Comparison of ENCODE assay signal across 8 mouse cellular contexts in genomic region chr2:120977926-120978692, GRCm38 (mm10). TPM values are rescaled to one million over a fixed set of nuclear protein-coding genes. Genes with fewer than 3 reads are reported as not detected.
DNase-seq lines count a peak whose midpoint lies in the region; ATAC-seq and TF ChIP-seq lines count a peak whose summit lies in the region.

No protein-coding gene starts in this region.

- no peaks in the 10 kb centered on the region for H3K27me3 ChIP-seq in heart, embryonic 11.5 days (ENCODE audit: control insufficient read depth, insufficient read depth, low read length)
- no peaks in the 10 kb centered on the region for H3K27me3 ChIP-seq in forebrain, postnatal 0 days (ENCODE audit: insufficient read depth, low read length)

- peak overlapping the region; percentile 97 for H3K4me2 ChIP-seq in heart, embryonic 11.5 days
- H3K4me2 ChIP-seq in forebrain, postnatal 0 days (ENCODE audit: low read depth): peak overlapping the region; percentile 63

- peak overlapping the region; percentile 79 for H3K4me3 ChIP-seq in heart, embryonic 11.5 days (ENCODE audit: low read depth, low read length)
- peak overlapping the region; percentile 68 for H3K4me3 ChIP-seq in forebrain, postnatal 0 days (ENCODE audit: low read depth, low read length)

- H3K9me3 ChIP-seq in heart, embryonic 11.5 days (replicated peaks; ENCODE audit: control insufficient read depth, low read length): no peaks in the 10 kb centered on the region
- no peaks in the 10 kb centered on the region for H3K9me3 ChIP-seq in forebrain, postnatal 0 days (ENCODE audit: low read length)

- H3K36me3 ChIP-seq in heart, embryonic 11.5 days (ENCODE audit: control insufficient read depth, insufficient read depth, low read length): no peaks in the 10 kb centered on the region
- 0 out of 2 replicates have a peak, but pooled peaks cover 13% of the 10 kb centered on the region for H3K36me3 ChIP-seq in forebrain, postnatal 0 days (ENCODE audit: insufficient read depth)

- WGBS in heart, embryonic 11.5 days (ENCODE audit: insufficient replicate concordance): 82% methylated on average over 8 of the region's 8 CpGs
- 79% methylated on average over 8 of the region's 8 CpGs for WGBS in forebrain, postnatal 0 days

- no peak for DNase-seq in heart, adult 8-10 months (ENCODE audit: low spot score)
- peak; percentile 34 for DNase-seq in CD4-positive helper T cell, adult 2 months (ENCODE audit: low read depth, low spot score)
- no peak for DNase-seq in forebrain, postnatal 0 days
- no peak for DNase-seq in layer of hippocampus, postnatal 10 days (ENCODE audit: low spot score in 2 of 2)
- no peak for DNase-seq in layer of hippocampus, adult 9-11 months

- no peaks in the 10 kb centered on the region for H3K4me1 ChIP-seq in heart, embryonic 11.5 days (ENCODE audit: control insufficient read depth, insufficient read depth, low read length)
- 0 out of 2 replicates have a peak, but pooled peaks cover 2% of the 10 kb centered on the region for H3K4me1 ChIP-seq in forebrain, postnatal 0 days (ENCODE audit: insufficient read depth)

- H3K9ac ChIP-seq in heart, embryonic 11.5 days (ENCODE audit: low read depth, low read length): peak overlapping the region; percentile 85; the same call in 1 of the 2 replicates
- peak overlapping the region; percentile 82 for H3K9ac ChIP-seq in forebrain, postnatal 0 days

- no peak for ATAC-seq in heart, embryonic 11.5 days (replicated peaks; ENCODE audit: insufficient number of reproducible peaks, low FRiP score, low TSS enrichment)
- ATAC-seq in forebrain, postnatal 0 days: no peak
- 0 out of 2 replicates have a peak, but pooled peaks have one; percentile 9 for ATAC-seq in megakaryocyte progenitor cell, adult 5-6 weeks (replicated peaks; ENCODE audit: poor library complexity)
- ATAC-seq in erythroid progenitor cell, adult 5-6 weeks (replicated peaks; ENCODE audit: low FRiP score, poor library complexity, severe bottlenecking): no peak

- H3K27ac ChIP-seq in heart, embryonic 11.5 days (ENCODE audit: low read depth, low read length): peak overlapping the region; percentile 81
- H3K27ac ChIP-seq in forebrain, postnatal 0 days (ENCODE audit: low read depth, low read length): peak overlapping the region; percentile 62

- TF ChIP-seq CTCF in forebrain, postnatal 0 days (IDR thresholded peaks at IDR 0.05; ENCODE audit: low read depth): no peak

RNA-seq across cellular contexts. Expression of gene Tmem62, which starts 1.3 kb away (rescaled TPM):
- 3.6 and 3.8 TPM in 2 replicates for polyA plus RNA-seq in heart, embryonic 11.5 days (2014; fragmentation: Nextera tagmentation; extraction: Ambion mirVana)
- 1 to 10 TPM; 3.7 to 4.7 (median 4.0) TPM for total RNA-seq in heart, adult 8-10 months (2022)
- total RNA-seq in forebrain, postnatal 0 days (2014; rRNA removed): 16.3 and 17.3 TPM in 2 replicates
- polyA plus RNA-seq in forebrain, postnatal 0 days (2015; fragmentation: Nextera tagmentation; extraction: Ambion mirVana): 9.3 and 11.6 TPM in 2 replicates
- 4.2 and 4.3 TPM in 2 replicates for total RNA-seq in megakaryocyte progenitor cell, adult 5-6 weeks (2015)
- 6.4 and 12.4 TPM in 2 replicates for total RNA-seq in megakaryocyte progenitor cell, adult 5-6 weeks (2017)
- 3.2 and 5.0 TPM in 2 replicates for total RNA-seq in erythroid progenitor cell, adult 5-6 weeks (2015; ENCODE audit: low replicate concordance)
- 3.7 and 8.4 TPM in 2 replicates for total RNA-seq in erythroid progenitor cell, adult 5-6 weeks (2017; ENCODE audit: low replicate concordance)
- total RNA-seq in layer of hippocampus, postnatal 10 days (2021): 10 to 100 TPM; 18.2 to 20.9 TPM

RNA-seq across cellular contexts. Expression of gene Ubr1, which starts 7.6 kb away (rescaled TPM):
- polyA plus RNA-seq in heart, embryonic 11.5 days (2014; fragmentation: Nextera tagmentation; extraction: Ambion mirVana): 17.9 and 25.0 TPM in 2 replicates
- total RNA-seq in heart, adult 8-10 months (2022): 10 to 100 TPM; 21.2 to 25.4 (median 24.0) TPM
- total RNA-seq in forebrain, postnatal 0 days (2014; rRNA removed): 25.5 and 29.8 TPM in 2 replicates
- polyA plus RNA-seq in forebrain, postnatal 0 days (2015; fragmentation: Nextera tagmentation; extraction: Ambion mirVana): 14.6 and 25.0 TPM in 2 replicates
- 24.7 and 27.1 TPM in 2 replicates for total RNA-seq in megakaryocyte progenitor cell, adult 5-6 weeks (2015)
- 21.1 and 28.5 TPM in 2 replicates for total RNA-seq in megakaryocyte progenitor cell, adult 5-6 weeks (2017)
- 14.4 and 32.3 TPM in 2 replicates for total RNA-seq in erythroid progenitor cell, adult 5-6 weeks (2015; ENCODE audit: low replicate concordance)
- 25.4 and 53.9 TPM in 2 replicates for total RNA-seq in erythroid progenitor cell, adult 5-6 weeks (2017; ENCODE audit: low replicate concordance)
- 10 to 100 TPM; 46.3 to 50.1 TPM for total RNA-seq in layer of hippocampus, postnatal 10 days (2021)

RNA-seq across cellular contexts. Expression of gene Ccndbp1, which starts 30.1 kb away (rescaled TPM):
- 36.0 and 37.6 TPM in 2 replicates for polyA plus RNA-seq in heart, embryonic 11.5 days (2014; fragmentation: Nextera tagmentation; extraction: Ambion mirVana)
- 10 to 100 TPM; 27.6 to 30.7 (median 29.5) TPM for total RNA-seq in heart, adult 8-10 months (2022)
- 63.3 and 65.8 TPM in 2 replicates for total RNA-seq in forebrain, postnatal 0 days (2014; rRNA removed)
- 82.0 and 85.0 TPM in 2 replicates for polyA plus RNA-seq in forebrain, postnatal 0 days (2015; fragmentation: Nextera tagmentation; extraction: Ambion mirVana)
- 44.2 and 50.1 TPM in 2 replicates for total RNA-seq in megakaryocyte progenitor cell, adult 5-6 weeks (2015)
- 33.5 and 38.1 TPM in 2 replicates for total RNA-seq in megakaryocyte progenitor cell, adult 5-6 weeks (2017)
- 117 and 123 TPM in 2 replicates for total RNA-seq in erythroid progenitor cell, adult 5-6 weeks (2015; ENCODE audit: low replicate concordance)
- total RNA-seq in erythroid progenitor cell, adult 5-6 weeks (2017; ENCODE audit: low replicate concordance): 86.5 and 101 TPM in 2 replicates
- total RNA-seq in layer of hippocampus, postnatal 10 days (2021): 10 to 100 TPM; 52.7 to 56.3 TPM

RNA-seq across cellular contexts. Expression of gene Epb42, which starts 58.8 kb away (rescaled TPM):
- 19.5 and 30.3 TPM in 2 replicates for polyA plus RNA-seq in heart, embryonic 11.5 days (2014; fragmentation: Nextera tagmentation; extraction: Ambion mirVana)
- total RNA-seq in heart, adult 8-10 months (2022): under 1 TPM in 1 of 4 experiments, not detected in 3; 0.63 TPM
- 0.46 TPM in 1 of 2 replicates, not detected in the other for total RNA-seq in forebrain, postnatal 0 days (2014; rRNA removed)
- 0.06 TPM in 1 of 2 replicates, not detected in the other for polyA plus RNA-seq in forebrain, postnatal 0 days (2015; fragmentation: Nextera tagmentation; extraction: Ambion mirVana)
- total RNA-seq in megakaryocyte progenitor cell, adult 5-6 weeks (2015): 1.7 and 2.4 TPM in 2 replicates
- total RNA-seq in megakaryocyte progenitor cell, adult 5-6 weeks (2017): 1.4 and 4.2 TPM in 2 replicates
- 853 and 981 TPM in 2 replicates for total RNA-seq in erythroid progenitor cell, adult 5-6 weeks (2015; ENCODE audit: low replicate concordance)
- 806 and 856 TPM in 2 replicates for total RNA-seq in erythroid progenitor cell, adult 5-6 weeks (2017; ENCODE audit: low replicate concordance)
- not detected for total RNA-seq in layer of hippocampus, postnatal 10 days (2021)
